Mouse (Mus musculus) forebrain, embryonic 16.5 days (tissue): ENCODE measurements around the gene Evl. TPM values are rescaled to one million over a fixed set of nuclear protein-coding genes. Genes with fewer than 3 reads are reported as not detected.

Experiments
- ATAC-seq: fragments of 200-750 bp; cut with Nextera tagmentation; 2 replicates; pipeline ENCODE4 v1.8.0; 2017; ENCODE audit warnings: mild to moderate bottlenecking, moderate library complexity
- H3K27ac ChIP-seq: fragments of 300-500 bp; sonication (generic); 2 replicates; pipeline ENCODE4 v1.5.1; 2014; ENCODE audit warnings: low read length, control low read depth
- H3K27me3 ChIP-seq: fragments of 300-500 bp; sonication (generic); replicated peaks from 2 replicates; pipeline ENCODE4 v1.6.1; 2014; ENCODE audit warnings: low read length; ENCODE audit not compliant: control insufficient read depth, insufficient read depth
- H3K36me3 ChIP-seq: fragments of 300-500 bp; sonication (generic); 2 replicates; pipeline ENCODE4 v1.6.1; 2014; ENCODE audit not compliant: control insufficient read depth, insufficient read depth
- H3K4me1 ChIP-seq: fragments of 300-500 bp; sonication (generic); replicated peaks from 2 replicates; pipeline ENCODE4 v1.6.1; 2014; ENCODE audit warnings: low read length; ENCODE audit not compliant: control insufficient read depth, insufficient read depth
- H3K4me2 ChIP-seq: fragments of 300-500 bp; sonication (generic); 2 replicates; pipeline ENCODE4 v1.6.1; 2014; ENCODE audit warnings: mild to moderate bottlenecking, low read length, control low read depth
- H3K4me3 ChIP-seq: fragments of 300-500 bp; sonication (generic); replicated peaks from 2 replicates; pipeline ENCODE4 v1.5.1; 2014; ENCODE audit warnings: mild to moderate bottlenecking, low read length, control low read depth
- H3K9ac ChIP-seq: fragments of 300-500 bp; sonication (generic); replicated peaks from 2 replicates; pipeline ENCODE4 v1.6.1; 2014; ENCODE audit warnings: low read depth, low read length, control low read depth
- H3K9me3 ChIP-seq: fragments of 300-500 bp; sonication (generic); 2 replicates; pipeline ENCODE4 v1.6.1; 2016; ENCODE audit warnings: low read length; ENCODE audit not compliant: control insufficient read depth
- WGBS: fragments of 180-500 bp; shearing (Covaris S2); extraction: QIAGEN DNeasy Blood & Tissue Kit; methylation state at CpG from one replicate; pipeline ENCODE4 v1.1.7; 2014; 5-methylcytosine and 5-hydroxymethylcytosine counted together
- polyA plus RNA-seq: library from polyadenylated mRNA; unstranded; fragments of >200 nt; fragmentation: Nextera tagmentation; extraction: Ambion mirVana; gene quantifications from 2 replicates; pipeline ENCODE4 v1.2.1, GENCODE M21; 2015

The Evl gene
- polyA plus RNA-seq, 1 experiment from 2014 or later = 218 TPM

GRCm38 (mm10) chr12:108693592-108693991 is 139.1 kb downstream of the Evl start:
- Histone ChIP-seq H3K36me3 (peaks cover 2% of the 10 kb centered on the region; the same call in 1 of the 2 replicates), H3K4me3 (no peak overlapping the region), H3K9me3 (no peaks in the 10 kb centered on the region), H3K4me1 (no peaks in the 10 kb centered on the region), H3K27me3 (no peaks in the 10 kb centered on the region), H3K9ac (no peak overlapping the region), H3K4me2 (no peak overlapping the region), H3K27ac (no peak overlapping the region)
- peak; percentile 17; the same call in 1 of the 2 replicates for ATAC-seq
- WGBS = 67% methylated on average over 2 of the region's 2 CpGs

GRCm38 (mm10) chr12:108694223-108694622 is 139.7 kb downstream of the Evl start:
- no peaks in the 10 kb centered on the region for H3K27me3 ChIP-seq
- no peak overlapping the region for H3K9ac ChIP-seq
- 81% methylated on average over 1 of the region's 1 CpGs for WGBS
- H3K9me3 ChIP-seq = no peaks in the 10 kb centered on the region
- no peaks in the 10 kb centered on the region for H3K4me1 ChIP-seq
- no peaks in the 10 kb centered on the region for H3K36me3 ChIP-seq
- no peak for ATAC-seq
- H3K27ac ChIP-seq = no peak overlapping the region
- H3K4me3 ChIP-seq = no peak overlapping the region
- no peak overlapping the region for H3K4me2 ChIP-seq

GRCm38 (mm10) chr12:108698697-108699471 is 144.4 kb downstream of the Evl start:
- ATAC-seq = no peak
- H3K4me1 ChIP-seq = peaks cover 7% of the 10 kb centered on the region
- H3K27me3 ChIP-seq = peaks cover 22% of the 10 kb centered on the region
- H3K36me3 ChIP-seq = no peaks in the 10 kb centered on the region
- H3K4me3 ChIP-seq = no peak overlapping the region
- H3K9ac ChIP-seq = no peak overlapping the region
- 71% methylated on average over 11 of the region's 11 CpGs for WGBS
- H3K9me3 ChIP-seq = no peaks in the 10 kb centered on the region
- no peak overlapping the region for H3K27ac ChIP-seq
- H3K4me2 ChIP-seq = no peak overlapping the region

- Histone ChIP-seq H3K27me3 (peaks cover 22% of the 10 kb centered on the region), H3K9ac (no peak overlapping the region), H3K36me3 (no peaks in the 10 kb centered on the region), H3K27ac (no peak overlapping the region), H3K4me1 (peaks cover 7% of the 10 kb centered on the region), H3K9me3 (no peaks in the 10 kb centered on the region), H3K4me3 (no peak overlapping the region), H3K4me2 (no peak overlapping the region)
- ATAC-seq = no peak
- WGBS = 85% methylated on average over 10 of the region's 10 CpGs
Observed at GRCm38 (mm10) chr12:108699576-108699975, 145.1 kb downstream of the Evl start.

- Histone ChIP-seq H3K4me3 (no peak overlapping the region), H3K9me3 (no peaks in the 10 kb centered on the region), H3K4me2 (no peak overlapping the region), H3K4me1 (peaks cover 7% of the 10 kb centered on the region), H3K9ac (no peak overlapping the region), H3K27me3 (peaks cover 22% of the 10 kb centered on the region), H3K36me3 (no peaks in the 10 kb centered on the region), H3K27ac (no peak overlapping the region)
- WGBS = 76% methylated on average over 5 of the region's 5 CpGs
- no peak for ATAC-seq
Observed at GRCm38 (mm10) chr12:108700037-108700436, 145.5 kb downstream of the Evl start.

GRCm38 (mm10) chr12:108701221-108701620 is 146.7 kb downstream of the Evl start:
- Histone ChIP-seq H3K4me1 (peaks cover 7% of the 10 kb centered on the region), H3K9me3 (no peaks in the 10 kb centered on the region), H3K4me3 (no peak overlapping the region), H3K9ac (no peak overlapping the region), H3K4me2 (no peak overlapping the region), H3K27ac (no peak overlapping the region), H3K36me3 (no peaks in the 10 kb centered on the region), H3K27me3 (peaks cover 22% of the 10 kb centered on the region)
- no peak for ATAC-seq
- WGBS = 54% methylated on average over 2 of the region's 2 CpGs

- peak within 1 kb of the TSS; percentile 47 for H3K4me2 ChIP-seq
- H3K9me3 ChIP-seq = no peaks in the 10 kb centered on the region
- 0 out of 2 replicates have a peak, but pooled peaks have one; percentile 23 for ATAC-seq
- no peaks in the 10 kb centered on the region for H3K36me3 ChIP-seq
- 1% methylated on average over 32 of the region's 32 CpGs for whole genome bisulfite sequencing
- peaks cover 22% of the 10 kb centered on the region for H3K27me3 ChIP-seq
- peaks cover 7% of the 10 kb centered on the region for H3K4me1 ChIP-seq
- peak within 1 kb of the TSS; percentile 27 for H3K4me3 ChIP-seq
- peak within 1 kb of the TSS; percentile 18; the same call in 1 of the 2 replicates for H3K9ac ChIP-seq
- H3K27ac ChIP-seq = no peak within 1 kb of the TSS
Observed at GRCm38 (mm10) chr12:108702185-108702584, 147.7 kb downstream of the Evl start, which contains the start of gene Degs2. Gene Degs2 (minus strand): TSS chr12:108702315.

GRCm38 (mm10) chr12:108705486-108705885 is 151.0 kb downstream of the Evl start:
- Histone ChIP-seq H3K4me3 (no peak overlapping the region), H3K27me3 (peaks cover 22% of the 10 kb centered on the region), H3K4me2 (no peak overlapping the region), H3K9me3 (no peaks in the 10 kb centered on the region), H3K27ac (no peak overlapping the region), H3K9ac (no peak overlapping the region), H3K4me1 (peaks cover 7% of the 10 kb centered on the region), H3K36me3 (no peaks in the 10 kb centered on the region)
- WGBS = 76% methylated on average over 6 of the region's 6 CpGs
- no peak for ATAC-seq

GRCm38 (mm10) chr12:108706129-108706528 is 151.6 kb downstream of the Evl start:
- Histone ChIP-seq H3K9ac (no peak overlapping the region), H3K4me2 (no peak overlapping the region), H3K9me3 (no peaks in the 10 kb centered on the region), H3K27ac (no peak overlapping the region), H3K27me3 (peaks cover 17% of the 10 kb centered on the region), H3K36me3 (no peaks in the 10 kb centered on the region), H3K4me1 (peaks cover 7% of the 10 kb centered on the region), H3K4me3 (no peak overlapping the region)
- 45% methylated on average over 7 of the region's 7 CpGs for WGBS
- no peak for ATAC-seq
